Mouse (Mus musculus) liver, embryonic 16.5 days (tissue): ENCODE data around the gene Prkd3. TPM values are rescaled to one million over a fixed set of nuclear protein-coding genes. Genes with fewer than 3 reads are reported as not detected.
A peak's percentile ranks its signal among the peaks of the same experiment; 100 is the strongest.

ENCODE experiments used
- ATAC-seq: fragments of 200-750 bp; cut with Nextera tagmentation; 2 replicates; pipeline ENCODE4 v1.8.0; 2017; ENCODE audit warnings: low read depth, mild to moderate bottlenecking, moderate number of reproducible peaks, moderate library complexity
- H3K27ac ChIP-seq: fragments of 300-500 bp; sonication (generic); 2 replicates; pipeline ENCODE4 v1.5.1; 2014; ENCODE audit warnings: mild to moderate bottlenecking, low read length
- H3K27me3 ChIP-seq: fragments of 300-500 bp; sonication (generic); 2 replicates; pipeline ENCODE4 v1.6.1; 2014; ENCODE audit warnings: low read depth, low read length, mixed read lengths; ENCODE audit not compliant: control insufficient read depth, insufficient read depth
- H3K36me3 ChIP-seq: fragments of 300-500 bp; sonication (generic); 2 replicates; pipeline ENCODE4 v1.6.1; 2014; ENCODE audit warnings: mild to moderate bottlenecking; ENCODE audit not compliant: control insufficient read depth, insufficient read depth
- H3K4me1 ChIP-seq: fragments of 300-500 bp; sonication (generic); 2 replicates; pipeline ENCODE4 v1.6.1; 2014; ENCODE audit warnings: low read depth, low read length, mixed read lengths; ENCODE audit not compliant: control insufficient read depth
- H3K4me2 ChIP-seq: fragments of 300-500 bp; sonication (generic); 2 replicates; pipeline ENCODE4 v1.6.1; 2014; ENCODE audit warnings: low read depth, low read length, mixed read lengths
- H3K4me3 ChIP-seq: fragments of 300-500 bp; sonication (generic); 2 replicates; pipeline ENCODE4 v1.5.1; 2014; ENCODE audit warnings: low read depth, mild to moderate bottlenecking, low read length
- H3K9ac ChIP-seq: fragments of 300-500 bp; sonication (generic); 2 replicates; pipeline ENCODE4 v1.6.1; 2014; ENCODE audit warnings: low read depth, low read length
- H3K9me3 ChIP-seq: fragments of 300-500 bp; sonication (generic); replicated peaks from 2 replicates; pipeline ENCODE4 v1.6.1; 2016; ENCODE audit warnings: low read length; ENCODE audit not compliant: control insufficient read depth
- WGBS: fragments of 180-500 bp; shearing (Covaris S2); extraction: QIAGEN DNeasy Blood & Tissue Kit; methylation state at CpG from one replicate; pipeline ENCODE4 v1.1.7; 2014; ENCODE audit not compliant: insufficient replicate concordance; 5-methylcytosine and 5-hydroxymethylcytosine counted together
- polyA plus RNA-seq: library from polyadenylated mRNA; unstranded; fragments of >200 nt; fragmentation: Nextera tagmentation; extraction: Ambion mirVana; gene quantifications from 2 replicates; pipeline ENCODE4 v1.2.1, GENCODE M21; 2015

The Prkd3 gene
- polyA plus RNA-seq, 1 experiment from 2014 or later = 10.6 TPM

- no peak overlapping the region for H3K4me2 ChIP-seq
- no peaks in the 10 kb centered on the region for H3K27me3 ChIP-seq
- no peak overlapping the region for H3K9ac ChIP-seq
- WGBS = 49% methylated on average over 9 of the region's 9 CpGs
- no peaks in the 10 kb centered on the region for H3K9me3 ChIP-seq
- H3K27ac ChIP-seq = no peak overlapping the region
- H3K4me3 ChIP-seq = no peak overlapping the region
- no peaks in the 10 kb centered on the region for H3K36me3 ChIP-seq
- peaks cover 8% of the 10 kb centered on the region for H3K4me1 ChIP-seq
- ATAC-seq = no peak
These were observed 25.4 kb downstream of the Prkd3 start for GRCm38 (mm10) chr17:78994931-78995820.

DNA sequence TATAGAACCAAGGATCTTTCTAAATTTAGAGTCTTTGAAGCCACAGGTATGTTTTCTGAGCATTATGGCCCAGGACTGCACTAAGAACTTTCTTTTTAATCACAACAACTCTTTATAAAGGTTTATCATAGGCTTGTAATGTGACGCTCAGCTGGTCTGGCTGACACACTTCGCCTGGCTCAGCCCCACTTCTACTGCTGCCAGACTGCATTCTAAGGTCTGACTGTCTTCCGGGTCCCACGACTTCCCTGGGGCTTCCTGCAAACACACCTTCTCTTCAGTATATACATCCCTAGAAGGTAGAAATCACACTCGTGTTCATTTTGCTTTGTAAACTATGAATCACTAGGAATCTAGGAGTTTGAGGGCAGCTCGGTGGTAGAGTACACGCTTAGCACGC is 26.2 kb downstream of the Prkd3 start:
- no peaks in the 10 kb centered on the region for H3K36me3 ChIP-seq
- H3K9me3 ChIP-seq = no peaks in the 10 kb centered on the region
- WGBS = 73% methylated on average over 8 of the region's 8 CpGs
- H3K4me3 ChIP-seq = no peak overlapping the region
- H3K9ac ChIP-seq = no peak overlapping the region
- no peak for ATAC-seq
- H3K4me2 ChIP-seq = no peak overlapping the region
- H3K27me3 ChIP-seq = no peaks in the 10 kb centered on the region
- H3K27ac ChIP-seq = no peak overlapping the region
- H3K4me1 ChIP-seq = peaks cover 8% of the 10 kb centered on the region

DNA sequence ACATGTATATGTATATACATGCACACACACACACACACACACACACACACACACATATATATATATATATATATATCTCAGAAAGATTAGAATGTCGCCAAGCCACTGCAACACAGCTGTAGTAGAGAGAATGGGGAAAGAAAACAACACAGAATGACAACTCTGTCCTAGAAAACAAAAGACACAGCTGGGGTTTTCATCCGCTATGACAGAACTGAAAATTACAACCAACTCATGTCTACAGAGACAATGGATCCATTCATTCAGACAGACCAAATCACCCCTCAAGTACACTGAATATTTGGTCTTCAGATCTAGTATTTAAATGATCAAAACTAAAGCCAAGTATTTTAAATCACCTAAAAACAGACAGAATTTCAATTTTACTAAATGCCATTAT is 26.9 kb downstream of the Prkd3 start:
- H3K4me2 ChIP-seq = no peak overlapping the region
- no peak overlapping the region for H3K9ac ChIP-seq
- no peaks in the 10 kb centered on the region for H3K36me3 ChIP-seq
- H3K27me3 ChIP-seq = no peaks in the 10 kb centered on the region
- peaks cover 8% of the 10 kb centered on the region for H3K4me1 ChIP-seq
- no peak overlapping the region for H3K4me3 ChIP-seq
- no peaks in the 10 kb centered on the region for H3K9me3 ChIP-seq
- H3K27ac ChIP-seq = no peak overlapping the region
- ATAC-seq = no peak
- WGBS = 74% methylated on average over 2 of the region's 2 CpGs

GRCm38 (mm10) chr17:78992303-78993027 is 28.2 kb downstream of the Prkd3 start:
- ATAC-seq = peak; percentile 30; the same call in 1 of the 2 replicates
- no peaks in the 10 kb centered on the region for H3K27me3 ChIP-seq
- H3K4me2 ChIP-seq = no peak overlapping the region
- 26% methylated on average over 9 of the region's 9 CpGs for WGBS
- no peaks in the 10 kb centered on the region for H3K9me3 ChIP-seq
- no peaks in the 10 kb centered on the region for H3K36me3 ChIP-seq
- no peak overlapping the region for H3K9ac ChIP-seq
- peaks cover 8% of the 10 kb centered on the region for H3K4me1 ChIP-seq
- H3K27ac ChIP-seq = no peak overlapping the region
- no peak overlapping the region for H3K4me3 ChIP-seq

DNA sequence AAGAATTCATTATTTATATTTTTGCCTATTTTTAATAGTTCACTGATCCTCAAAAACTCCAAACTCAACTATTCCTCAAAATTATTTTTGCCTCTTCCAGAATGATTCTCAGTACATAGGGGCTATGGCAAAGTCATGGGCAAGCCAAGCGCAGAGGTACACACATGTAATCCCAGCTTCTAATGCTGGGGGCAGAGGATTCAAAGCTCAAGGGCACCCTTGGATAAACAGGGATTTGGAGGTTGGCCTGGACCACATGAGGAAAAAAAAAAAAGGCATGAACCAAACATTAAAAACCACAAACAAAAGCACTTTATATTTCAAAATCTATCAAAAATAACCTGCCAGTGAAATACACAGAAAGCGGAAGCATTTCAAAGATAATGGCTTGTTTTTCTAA is 29.1 kb downstream of the Prkd3 start:
- Histone ChIP-seq H3K9ac (no peak overlapping the region), H3K4me3 (no peak overlapping the region), H3K4me1 (peaks cover 8% of the 10 kb centered on the region), H3K36me3 (no peaks in the 10 kb centered on the region), H3K27me3 (no peaks in the 10 kb centered on the region), H3K9me3 (no peaks in the 10 kb centered on the region), H3K27ac (no peak overlapping the region), H3K4me2 (no peak overlapping the region)
- ATAC-seq = peak; percentile 41; the same call in 1 of the 2 replicates
- WGBS = 72% methylated on average over 2 of the region's 2 CpGs

DNA sequence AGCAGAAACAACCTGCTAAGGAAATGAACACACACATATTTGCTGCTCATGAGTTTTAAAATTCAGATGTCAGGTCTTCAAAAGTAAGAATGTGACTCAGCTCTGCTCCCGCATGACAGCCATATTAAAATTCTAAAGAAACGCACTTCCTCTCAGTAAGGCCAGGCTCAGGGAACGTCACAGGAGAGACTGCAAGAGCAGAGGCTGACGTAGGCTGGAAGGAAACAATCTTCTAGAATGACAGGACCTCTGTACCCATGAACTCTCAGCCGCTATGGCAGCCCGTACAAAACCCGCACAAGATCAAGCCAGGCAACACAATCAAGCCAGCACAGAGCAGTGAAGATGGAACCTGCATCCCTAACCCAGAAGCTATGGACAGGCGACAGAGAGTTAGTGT is 31.6 kb downstream of the Prkd3 start:
- Histone ChIP-seq H3K27me3 (no peaks in the 10 kb centered on the region), H3K4me1 (peaks cover 5% of the 10 kb centered on the region), H3K36me3 (no peaks in the 10 kb centered on the region), H3K27ac (no peak overlapping the region), H3K4me2 (no peak overlapping the region), H3K4me3 (no peak overlapping the region), H3K9me3 (no peaks in the 10 kb centered on the region), H3K9ac (no peak overlapping the region)
- WGBS = 59% methylated on average over 8 of the region's 8 CpGs
- no peak; the same call in 1 of the 2 replicates for ATAC-seq

DNA sequence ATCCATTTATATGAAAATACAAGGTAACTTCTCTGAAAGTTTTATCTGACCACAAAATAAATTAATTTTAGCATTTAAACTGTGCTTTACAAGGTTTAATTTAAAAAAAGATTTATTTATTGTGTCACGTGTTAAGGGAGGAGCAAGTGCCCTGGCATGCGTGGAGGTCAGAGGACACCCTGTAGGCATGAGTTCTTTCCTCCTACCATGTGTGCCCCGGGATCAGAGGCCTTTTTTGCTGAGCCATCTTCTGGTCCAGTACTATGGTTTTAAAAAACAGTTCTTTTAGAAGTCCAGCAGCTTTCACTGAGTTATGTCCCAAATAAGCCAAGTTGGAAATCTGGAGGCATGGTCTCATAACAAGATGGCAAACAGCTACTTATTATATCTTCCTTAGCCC is 36.9 kb downstream of the Prkd3 start:
- H3K4me3 ChIP-seq = no peak overlapping the region
- H3K36me3 ChIP-seq = no peaks in the 10 kb centered on the region; the same call in 1 of the 2 replicates
- H3K27ac ChIP-seq = no peak overlapping the region
- H3K4me2 ChIP-seq = no peak overlapping the region
- WGBS = 70% methylated on average over 3 of the region's 3 CpGs
- no peak overlapping the region for H3K9ac ChIP-seq
- no peaks in the 10 kb centered on the region for H3K27me3 ChIP-seq
- no peak for ATAC-seq
- no peaks in the 10 kb centered on the region for H3K4me1 ChIP-seq
- no peaks in the 10 kb centered on the region for H3K9me3 ChIP-seq

DNA sequence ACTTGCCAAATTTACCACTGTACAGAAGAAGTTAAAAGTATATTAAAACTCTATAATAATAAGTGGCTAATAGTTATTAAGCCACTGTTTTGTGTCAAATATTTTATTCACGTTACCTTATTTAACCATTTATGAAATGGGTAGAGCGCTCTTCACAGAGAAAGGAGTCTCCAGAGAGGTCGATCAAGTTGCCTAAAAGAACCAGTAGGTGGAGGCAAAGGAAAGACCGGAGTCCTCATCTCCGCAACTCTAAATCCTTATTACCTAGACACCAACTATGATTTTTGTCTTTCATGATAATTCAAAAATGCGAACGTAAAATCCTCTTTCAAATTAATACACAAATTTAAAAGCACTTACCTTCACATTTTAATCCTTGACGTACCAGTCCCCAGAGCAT is 37.5 kb downstream of the Prkd3 start:
- 86% methylated on average over 8 of the region's 8 CpGs for WGBS
- H3K36me3 ChIP-seq = no peaks in the 10 kb centered on the region; the same call in 1 of the 2 replicates
- no peaks in the 10 kb centered on the region for H3K4me1 ChIP-seq
- H3K9ac ChIP-seq = no peak overlapping the region
- no peak overlapping the region for H3K4me3 ChIP-seq
- H3K4me2 ChIP-seq = no peak overlapping the region
- no peak overlapping the region for H3K27ac ChIP-seq
- no peaks in the 10 kb centered on the region for H3K27me3 ChIP-seq
- ATAC-seq = no peak
- H3K9me3 ChIP-seq = no peaks in the 10 kb centered on the region

DNA sequence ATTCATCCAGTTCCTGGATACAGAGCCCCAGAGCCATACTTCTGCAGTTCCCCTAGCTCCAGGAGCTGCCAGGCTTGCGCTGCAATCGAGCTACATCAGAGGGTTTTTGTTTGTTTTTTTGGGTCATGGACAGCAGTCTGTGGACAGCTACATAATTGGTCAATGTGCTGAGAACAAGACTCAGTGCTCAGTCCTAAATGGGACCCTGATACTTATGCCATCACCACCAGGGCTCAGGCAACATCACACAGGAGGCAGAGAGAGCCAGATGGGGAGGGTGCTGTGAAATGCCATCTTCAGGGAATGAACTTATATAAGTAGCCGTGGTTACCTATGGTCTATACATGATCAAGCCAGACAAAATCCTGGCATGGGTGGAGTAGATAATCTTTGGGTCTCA is 52.1 kb downstream of the Prkd3 start:
- Histone ChIP-seq H3K36me3 (peaks cover 4% of the 10 kb centered on the region), H3K4me1 (no peaks in the 10 kb centered on the region), H3K27ac (no peak overlapping the region), H3K4me3 (no peak overlapping the region), H3K27me3 (no peaks in the 10 kb centered on the region), H3K4me2 (no peak overlapping the region), H3K9me3 (no peaks in the 10 kb centered on the region), H3K9ac (no peak overlapping the region)
- 71% methylated on average over 3 of the region's 3 CpGs for WGBS
- ATAC-seq = no peak; the same call in 1 of the 2 replicates
